Comparison of ENCODE assay signal across 20 mouse cellular contexts in the genomic region with DNA sequence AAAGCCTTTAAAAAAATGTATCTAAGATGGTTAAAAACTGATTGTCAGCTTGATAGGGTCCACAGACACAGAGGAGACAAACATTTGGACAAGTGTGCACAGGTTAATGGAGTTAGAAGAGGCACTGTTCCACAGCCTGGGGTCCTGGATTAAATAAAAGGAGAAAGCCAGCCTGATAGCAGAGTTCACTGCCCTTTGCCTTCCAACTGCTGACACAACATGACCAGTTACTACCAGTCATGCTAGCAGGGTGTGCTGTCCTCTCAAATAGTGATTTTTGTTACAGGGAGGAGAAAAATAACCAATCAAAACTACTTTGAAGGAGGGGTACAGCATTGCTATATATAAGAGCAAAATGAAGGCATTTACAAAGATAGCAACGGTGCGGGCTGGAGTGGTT. TPM values are rescaled to one million over a fixed set of nuclear protein-coding genes. Genes with fewer than 3 reads are reported as not detected.
A peak's percentile ranks its signal among the peaks of the same experiment; 100 is the strongest.
DNase-seq lines count a peak whose midpoint lies in the region; ATAC-seq and TF ChIP-seq lines count a peak whose summit lies in the region.
"Had no signal": no experiment of that assay in that cellular context is flagged by ENCODE, and none has a peak within 500 bp of the region (broad histone marks: within the 10 kb centered on the region; RNA-seq: fewer than 3 reads in every experiment).

No protein-coding gene starts in this region.

- peak; percentile 31 for DNase-seq in adrenal gland, adult 2 months
- no peak for DNase-seq in adrenal gland, postnatal 25 days
- DNase-seq in forebrain, embryonic 10.5 days (ENCODE audit: extremely low spot score, low spot score): no peak
- peak; percentile 88 for DNase-seq in liver, adult 2 months (ENCODE audit: extremely low read depth, low read depth, low spot score)
- no peak for DNase-seq in liver
- DNase-seq: adrenal gland, adult 8-10 months; adrenal gland, postnatal 10 days; adrenal gland, postnatal 14 days; B cell, adult 2 months; cerebellum, adult 11 months; cerebellum, adult 11-12 months; cerebellum, adult 18-20 months; cerebellum, adult 2 months; cerebellum, adult 8-10 months had no signal

- 92% methylated on average over 2 of the region's 2 CpGs for WGBS in forebrain, embryonic 12.5 days
- 94% methylated on average over 2 of the region's 2 CpGs for WGBS in forebrain, embryonic 10.5 days
- WGBS in liver, adult 2 months: 60% methylated on average over 2 of the region's 2 CpGs

- H3K9ac ChIP-seq in forebrain, embryonic 12.5 days: 0 out of 2 replicates have a peak overlapping the region, but pooled peaks have one; percentile 1
- H3K9ac ChIP-seq in liver, adult 2 months (ENCODE audit: low read depth, low read length): no peak overlapping the region

- TF ChIP-seq POLR2A in liver, adult 2 months (IDR thresholded peaks at IDR 0.05; ENCODE audit: extremely low read depth, insufficient read depth, low read length): no peak

- no peak overlapping the region for H3K27ac ChIP-seq in forebrain, embryonic 12.5 days
- no peak overlapping the region for H3K27ac ChIP-seq in forebrain, embryonic 10.5 days
- peak overlapping the region; percentile 84 for H3K27ac ChIP-seq in liver, adult 2 months (replicated peaks; ENCODE audit: insufficient read depth, low read depth, low read length)

- H3K4me1 ChIP-seq in forebrain, embryonic 12.5 days: no peaks in the 10 kb centered on the region
- no peaks in the 10 kb centered on the region for H3K4me1 ChIP-seq in forebrain, embryonic 10.5 days
- H3K4me1 ChIP-seq in liver, adult 2 months (ENCODE audit: control insufficient read depth, insufficient read depth, low read length): peaks cover 9% of the 10 kb centered on the region; the same call in 1 of the 2 replicates

- 0 out of 2 replicates have a peak, but pooled peaks cover 2% of the 10 kb centered on the region for H3K36me3 ChIP-seq in forebrain, embryonic 12.5 days (replicated peaks)
- no peaks in the 10 kb centered on the region; the same call in 1 of the 2 replicates for H3K36me3 ChIP-seq in forebrain, embryonic 10.5 days (replicated peaks)
- H3K36me3 ChIP-seq in liver, adult 2 months (ENCODE audit: control insufficient read depth, insufficient read depth, low read length): peaks cover 20% of the 10 kb centered on the region

- no peak overlapping the region for H3K4me2 ChIP-seq in forebrain, embryonic 12.5 days

- no peaks in the 10 kb centered on the region for H3K27me3 ChIP-seq in forebrain, embryonic 12.5 days
- H3K27me3 ChIP-seq in forebrain, embryonic 10.5 days (ENCODE audit: poor library complexity, severe bottlenecking): no peaks in the 10 kb centered on the region
- no peaks in the 10 kb centered on the region for H3K27me3 ChIP-seq in liver, adult 2 months (ENCODE audit: control insufficient read depth, insufficient read depth, low read length)
- H3K27me3 ChIP-seq: CH12.LX, Patski had no signal

- no peak for ATAC-seq in forebrain, embryonic 12.5 days (ENCODE audit: low FRiP score)
- ATAC-seq: activated CD4-positive, CD25-positive, alpha-beta regulatory T cell, adult 4 months; CD4-positive, CD25-positive, alpha-beta regulatory T cell, adult 4 months; Patski had no signal

- H3K4me3 ChIP-seq in forebrain, embryonic 12.5 days (replicated peaks): no peak overlapping the region
- H3K4me3 ChIP-seq in forebrain, embryonic 10.5 days: no peak overlapping the region
- no peak overlapping the region for H3K4me3 ChIP-seq in liver, adult 2 months (ENCODE audit: insufficient read depth, low read depth, low read length)

- TF ChIP-seq CTCF in liver, adult 2 months (IDR thresholded peaks at IDR 0.05; ENCODE audit: low read depth, low read length): no peak

- H3K9me3 ChIP-seq in forebrain, embryonic 12.5 days: no peaks in the 10 kb centered on the region
- H3K9me3 ChIP-seq in forebrain, embryonic 10.5 days: no peaks in the 10 kb centered on the region
- H3K9me3 ChIP-seq: G1E had no signal

- no peaks in the 10 kb centered on the region for H3K79me2 ChIP-seq in liver, adult 2 months (ENCODE audit: control insufficient read depth, insufficient read depth, low read length)

RNA-seq across cellular contexts. Expression of a gene that starts 14.7 kb away (rescaled TPM):
- 10 to 100 TPM in 1 of 2 experiments, 1 to 10 TPM in 1; 9.4 to 13.9 TPM for total RNA-seq in adrenal gland, adult 2 months (2021)
- polyA plus RNA-seq in adrenal gland, adult 2 months (2012; rRNA removed): 35.0 and 41.6 TPM in 2 replicates
- 29.5 and 31.7 TPM in 2 replicates for total RNA-seq in adrenal gland, postnatal 25 days (2021)
- 21.8 and 22.9 TPM in 2 replicates for polyA plus RNA-seq in forebrain, embryonic 12.5 days (2016; fragmentation: Nextera tagmentation; extraction: Ambion mirVana)
- 28.5 and 29.2 TPM in 2 replicates for polyA plus RNA-seq in forebrain, embryonic 10.5 days (2016; fragmentation: Nextera tagmentation; extraction: Ambion mirVana)
- total RNA-seq in liver, adult 2 months (2014; rRNA removed): 83.6 and 86.4 TPM in 2 replicates
- polyA plus RNA-seq in liver, adult 2 months (2012; rRNA removed): 41.9 and 54.7 TPM in 2 replicates

Comparison
In these comparisons a context has a peak if more than half of its experiments do, and no peak if none do; other contexts are left out.
1. DNase-seq: peak in adrenal gland, adult 2 months (single experiment) and liver, adult 2 months (single experiment); none in adrenal gland, postnatal 25 days (single experiment), forebrain, embryonic 10.5 days (single experiment) and liver (single experiment).